Comparison of ENCODE assay signal across 8 mouse cellular contexts in genomic region chr10:21882184-21883081, GRCm38 (mm10). TPM values are rescaled to one million over a fixed set of nuclear protein-coding genes. Genes with fewer than 3 reads are reported as not detected.
DNase-seq lines count a peak whose midpoint lies in the region; ATAC-seq and TF ChIP-seq lines count a peak whose summit lies in the region.

Sgk1 (plus strand) TSS chr10:21882184.

- 4% methylated on average over 36 of the region's 36 CpGs for WGBS in intestine, embryonic 15.5 days
- 3% methylated on average over 36 of the region's 36 CpGs for WGBS in liver, embryonic 12.5 days (ENCODE audit: insufficient replicate concordance)
- 1% methylated on average over 36 of the region's 36 CpGs for WGBS in neural tube, embryonic 15.5 days

- H3K4me2 ChIP-seq in intestine, embryonic 15.5 days (replicated peaks), result peak within 1 kb of the TSS; percentile 71
- H3K4me2 ChIP-seq in liver, embryonic 12.5 days, result peak within 1 kb of the TSS; percentile 58
- H3K4me2 ChIP-seq in neural tube, embryonic 15.5 days, result peak within 1 kb of the TSS; percentile 68

- H3K36me3 ChIP-seq in intestine, embryonic 15.5 days, result no peaks in the 10 kb centered on the region
- no peaks in the 10 kb centered on the region for H3K36me3 ChIP-seq in liver, embryonic 12.5 days
- no peaks in the 10 kb centered on the region for H3K36me3 ChIP-seq in neural tube, embryonic 15.5 days

- peaks cover 11% of the 10 kb centered on the region for H3K27me3 ChIP-seq in intestine, embryonic 15.5 days (replicated peaks)
- H3K27me3 ChIP-seq in liver, embryonic 12.5 days (replicated peaks), result peaks cover 42% of the 10 kb centered on the region
- no peaks in the 10 kb centered on the region for H3K27me3 ChIP-seq in neural tube, embryonic 15.5 days (replicated peaks)

- no peak for TF ChIP-seq CTCF in cortical plate, adult 2 months (IDR thresholded peaks at IDR 0.05; ENCODE audit: extremely low read depth, insufficient read depth, low read length)

- H3K27ac ChIP-seq in cortical plate, adult 2 months (ENCODE audit: insufficient read depth, low read length), result peak within 1 kb of the TSS; percentile 51
- no peak within 1 kb of the TSS for H3K27ac ChIP-seq in intestine, embryonic 15.5 days
- no peak within 1 kb of the TSS for H3K27ac ChIP-seq in liver, embryonic 12.5 days
- peak within 1 kb of the TSS; percentile 95 for H3K27ac ChIP-seq in neural tube, embryonic 15.5 days (replicated peaks)

- ATAC-seq in CD4-positive, CD25-positive, alpha-beta regulatory T cell, adult 4 months, result peak; percentile 79
- ATAC-seq in intestine, embryonic 15.5 days, result no peak
- no peak for ATAC-seq in liver, embryonic 12.5 days
- ATAC-seq in neural tube, embryonic 15.5 days (ENCODE audit: low FRiP score), result peak; percentile 92
- ATAC-seq in erythroblast, adult 5-6 weeks (replicated peaks; ENCODE audit: low FRiP score, poor library complexity, severe bottlenecking), result no peak

- TF ChIP-seq POLR2A in cortical plate, adult 2 months (IDR thresholded peaks at IDR 0.05; ENCODE audit: extremely low read depth, insufficient read depth, low read length), result peak; percentile 67; the same call in 1 of the 2 replicates

- peak within 1 kb of the TSS; percentile 20; the same call in 1 of the 2 replicates for H3K9ac ChIP-seq in intestine, embryonic 15.5 days
- no peak within 1 kb of the TSS for H3K9ac ChIP-seq in liver, embryonic 12.5 days
- peak within 1 kb of the TSS; percentile 56 for H3K9ac ChIP-seq in neural tube, embryonic 15.5 days (replicated peaks)

- H3K4me1 ChIP-seq in cortical plate, adult 2 months (ENCODE audit: control insufficient read depth, insufficient read depth, low read length), result peaks cover 3% of the 10 kb centered on the region; the same call in 1 of the 2 replicates
- H3K4me1 ChIP-seq in intestine, embryonic 15.5 days (replicated peaks), result peaks cover 9% of the 10 kb centered on the region
- H3K4me1 ChIP-seq in liver, embryonic 12.5 days, result peaks cover 7% of the 10 kb centered on the region; the same call in 1 of the 2 replicates
- H3K4me1 ChIP-seq in neural tube, embryonic 15.5 days, result peaks cover 29% of the 10 kb centered on the region

- peak; percentile 67 for DNase-seq in T-cell, adult 2 months (ENCODE audit: low spot score)
- peak; percentile 25 for DNase-seq in gastrocnemius, postnatal 14 days

- intact Hi-C loops in gastrocnemius, postnatal 14 days (cut with DNase I; ENCODE audit: low total_unique reads), result loop anchor here (10.0 kb wide), 1 partner anchor 102 kb away; no protein-coding TSS in a partner anchor

- peak within 1 kb of the TSS; percentile 57 for H3K4me3 ChIP-seq in cortical plate, adult 2 months (ENCODE audit: insufficient read depth, low read length)
- peak within 1 kb of the TSS; percentile 37 for H3K4me3 ChIP-seq in intestine, embryonic 15.5 days (replicated peaks)
- H3K4me3 ChIP-seq in liver, embryonic 12.5 days, result peak within 1 kb of the TSS; percentile 32
- H3K4me3 ChIP-seq in neural tube, embryonic 15.5 days (replicated peaks), result peak within 1 kb of the TSS; percentile 51

- no peaks in the 10 kb centered on the region for H3K9me3 ChIP-seq in intestine, embryonic 15.5 days
- H3K9me3 ChIP-seq in liver, embryonic 12.5 days (replicated peaks), result no peaks in the 10 kb centered on the region
- no peaks in the 10 kb centered on the region for H3K9me3 ChIP-seq in neural tube, embryonic 15.5 days (replicated peaks)

RNA-seq across cellular contexts. Expression of gene Sgk1, which starts in this region (rescaled TPM):
- 10 to 100 TPM; 22.2 to 26.6 TPM for polyA plus RNA-seq in CD4-positive, CD25-positive, alpha-beta regulatory T cell, adult 4 months (2017; shearing (Covaris generic))
- polyA plus RNA-seq in cortical plate, adult 2 months (2012; rRNA removed), result 58.4 and 64.1 TPM in 2 replicates
- total RNA-seq in gastrocnemius, postnatal 14 days (2021), result 100 to 1,000 TPM; 137 to 328 TPM
- 30.6 and 36.7 TPM in 2 replicates for polyA plus RNA-seq in intestine, embryonic 15.5 days (2015; fragmentation: Nextera tagmentation; extraction: Ambion mirVana)
- 11.6 and 12.2 TPM in 2 replicates for polyA plus RNA-seq in liver, embryonic 12.5 days (2016; fragmentation: Nextera tagmentation; extraction: Ambion mirVana)
- polyA plus RNA-seq in neural tube, embryonic 15.5 days (2015; fragmentation: Nextera tagmentation; extraction: Ambion mirVana), result 34.0 and 34.9 TPM in 2 replicates
- 2.1 and 6.9 TPM in 2 replicates for total RNA-seq in erythroblast, adult 5-6 weeks (2015; ENCODE audit: low replicate concordance)
- 5.3 and 7.2 TPM in 2 replicates for total RNA-seq in erythroblast, adult 5-6 weeks (2017; ENCODE audit: low replicate concordance)

Comparison
In these comparisons a context has a peak if more than half of its experiments do, and no peak if none do; other contexts are left out.
1. RNA of gene Sgk1 (total RNA-seq): 137 to 328 TPM in gastrocnemius, postnatal 14 days; 2.1 to 7.2 TPM in erythroblast, adult 5-6 weeks; every median in the first group is over 10 times any median in the second.
2. ATAC-seq: peak in CD4-positive, CD25-positive, alpha-beta regulatory T cell, adult 4 months (single experiment) and neural tube, embryonic 15.5 days (single experiment); none in intestine, embryonic 15.5 days (single experiment), liver, embryonic 12.5 days (single experiment) and erythroblast, adult 5-6 weeks (single experiment).
3. H3K27ac ChIP-seq: peak in cortical plate, adult 2 months (single experiment) and neural tube, embryonic 15.5 days (single experiment); none in intestine, embryonic 15.5 days (single experiment) and liver, embryonic 12.5 days (single experiment).
4. Peak in every context shown above with its lines, with median percentiles within 50 percentile points of each other: H3K4me3 ChIP-seq and H3K4me2 ChIP-seq.